Mouse (Mus musculus) hindbrain, embryonic 13.5 days (tissue): ENCODE data around the gene Evl. TPM values are rescaled to one million over a fixed set of nuclear protein-coding genes. Genes with fewer than 3 reads are reported as not detected.

ENCODE experiments used
- ATAC-seq: fragments of 200-750 bp; cut with Nextera tagmentation; 2 replicates; pipeline ENCODE4 v1.8.0; 2017; ENCODE audit warnings: moderate TSS enrichment; ENCODE audit not compliant: low FRiP score
- H3K27ac ChIP-seq: fragments of 300-500 bp; sonication (generic); 2 replicates; pipeline ENCODE4 v1.5.1; 2015; ENCODE audit warnings: inconsistent platforms, mild to moderate bottlenecking, moderate library complexity
- H3K27me3 ChIP-seq: fragments of 300-500 bp; sonication (generic); 2 replicates; pipeline ENCODE4 v1.6.1; 2015; ENCODE audit warnings: mild to moderate bottlenecking, inconsistent platforms
- H3K36me3 ChIP-seq: fragments of 300-500 bp; sonication (generic); 2 replicates; pipeline ENCODE4 v1.6.1; 2015; ENCODE audit warnings: mild to moderate bottlenecking, inconsistent platforms
- H3K4me1 ChIP-seq: fragments of 300-500 bp; sonication (generic); replicated peaks from 2 replicates; pipeline ENCODE4 v1.6.1; 2015; ENCODE audit warnings: inconsistent platforms
- H3K4me2 ChIP-seq: fragments of 300-500 bp; sonication (generic); 2 replicates; pipeline ENCODE4 v1.6.1; 2015; ENCODE audit warnings: inconsistent platforms, mild to moderate bottlenecking, moderate library complexity
- H3K4me3 ChIP-seq: fragments of 300-500 bp; sonication (generic); 2 replicates; pipeline ENCODE4 v1.5.1; 2015; ENCODE audit warnings: mild to moderate bottlenecking, inconsistent platforms
- H3K9ac ChIP-seq: fragments of 300-500 bp; sonication (generic); 2 replicates; pipeline ENCODE4 v1.6.1; 2015; ENCODE audit warnings: mild to moderate bottlenecking, inconsistent platforms
- H3K9me3 ChIP-seq: fragments of 300-500 bp; sonication (generic); 2 replicates; pipeline ENCODE4 v1.6.1; 2016; ENCODE audit warnings: inconsistent platforms
- WGBS: fragments of 180-500 bp; shearing (Covaris S2); methylation state at CpG from one replicate; pipeline ENCODE4 v1.1.7; 2015; 5-methylcytosine and 5-hydroxymethylcytosine counted together
- polyA plus RNA-seq: library from polyadenylated mRNA; unstranded; fragments of >200 nt; fragmentation: Nextera tagmentation; extraction: Ambion mirVana; gene quantifications from 2 replicates; pipeline ENCODE4 v1.2.1, GENCODE M21; 2015

Gene Evl
- polyA plus RNA-seq, 1 experiment from 2014 or later = 206 TPM

GRCm38 (mm10) chr12:108657350-108657749 is 102.8 kb downstream of the Evl start:
- H3K4me1 ChIP-seq = no peaks in the 10 kb centered on the region; the same call in 1 of the 2 replicates
- no peak for ATAC-seq

GRCm38 (mm10) chr12:108668606-108669235 is 114.2 kb downstream of the Evl start:
- H3K4me2 ChIP-seq = no peak overlapping the region
- WGBS = 79% methylated on average over 8 of the region's 8 CpGs
- ATAC-seq = no peak

More at GRCm38 (mm10) chr12:108657350-108657749, 102.8 kb downstream of the Evl start:
- no peak overlapping the region for H3K4me3 ChIP-seq
- no peak overlapping the region for H3K27ac ChIP-seq
- no peaks in the 10 kb centered on the region for H3K9me3 ChIP-seq
- H3K9ac ChIP-seq = no peak overlapping the region
- 90% methylated on average over 1 of the region's 1 CpGs for WGBS
- H3K27me3 ChIP-seq = no peaks in the 10 kb centered on the region
- H3K36me3 ChIP-seq = peaks cover 67% of the 10 kb centered on the region
- no peak overlapping the region for H3K4me2 ChIP-seq

GRCm38 (mm10) chr12:108671541-108671940 is 117.0 kb downstream of the Evl start:
- Histone ChIP-seq H3K4me2 (no peak overlapping the region), H3K4me3 (no peak overlapping the region), H3K4me1 (peaks cover 21% of the 10 kb centered on the region), H3K9me3 (no peaks in the 10 kb centered on the region), H3K36me3 (peaks cover 70% of the 10 kb centered on the region), H3K27ac (no peak overlapping the region), H3K27me3 (no peaks in the 10 kb centered on the region), H3K9ac (no peak overlapping the region)
- 92% methylated on average over 2 of the region's 2 CpGs for WGBS
- ATAC-seq = no peak

More at GRCm38 (mm10) chr12:108668606-108669235, 114.2 kb downstream of the Evl start:
- Histone ChIP-seq H3K27me3 (no peaks in the 10 kb centered on the region), H3K9me3 (no peaks in the 10 kb centered on the region), H3K4me1 (peaks cover 25% of the 10 kb centered on the region), H3K27ac (peak overlapping the region; percentile 68), H3K4me3 (no peak overlapping the region), H3K36me3 (peaks cover 56% of the 10 kb centered on the region), H3K9ac (no peak overlapping the region)

DNA sequence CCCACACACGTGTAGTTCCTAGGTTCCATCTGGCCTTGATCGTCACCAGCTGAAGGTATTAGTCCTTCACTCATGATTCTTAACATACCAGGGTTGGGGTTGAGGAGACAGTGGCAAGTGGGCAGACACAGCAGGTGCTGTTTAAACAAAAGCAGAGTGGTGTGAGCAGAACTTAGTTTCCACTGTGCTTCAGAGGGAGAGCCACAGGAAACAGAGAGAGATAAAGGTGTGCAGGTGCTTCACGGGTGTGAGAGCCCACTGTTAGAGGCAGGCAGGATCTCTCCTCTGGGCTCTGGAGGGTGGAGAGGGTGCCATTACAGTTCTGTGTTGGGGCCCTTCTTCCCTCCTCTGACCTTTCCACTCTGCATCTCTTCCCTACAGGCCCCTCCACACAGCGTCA is 118.4 kb downstream of the Evl start:
- H3K9ac ChIP-seq = no peak overlapping the region
- ATAC-seq = no peak
- peaks cover 76% of the 10 kb centered on the region for H3K36me3 ChIP-seq
- no peak overlapping the region for H3K27ac ChIP-seq
- 86% methylated on average over 4 of the region's 4 CpGs for WGBS
- H3K4me1 ChIP-seq = peaks cover 10% of the 10 kb centered on the region
- H3K4me2 ChIP-seq = no peak overlapping the region
- H3K4me3 ChIP-seq = no peak overlapping the region
- no peaks in the 10 kb centered on the region for H3K9me3 ChIP-seq
- no peaks in the 10 kb centered on the region for H3K27me3 ChIP-seq

DNA sequence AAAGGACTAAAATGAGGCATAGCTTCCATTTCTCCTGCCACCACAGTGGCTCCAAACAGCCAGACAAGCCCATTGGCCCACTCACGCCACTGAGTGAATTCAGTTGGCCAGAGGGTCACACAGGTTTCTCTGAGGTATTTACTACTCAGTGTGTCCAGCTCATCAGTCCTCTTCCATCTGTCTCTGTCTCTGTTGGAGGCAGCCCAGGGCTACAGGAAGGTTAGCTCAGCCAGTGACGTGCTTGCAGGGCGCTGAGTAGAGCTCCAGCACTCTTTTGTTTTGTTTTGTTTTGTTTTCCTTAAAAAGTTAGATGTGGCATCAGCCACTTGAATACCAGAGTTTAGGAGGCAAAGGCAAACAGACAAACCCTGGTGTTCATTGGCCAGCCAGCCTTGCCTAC is 119.0 kb downstream of the Evl start:
- Histone ChIP-seq H3K4me1 (0 out of 2 replicates have a peak, but pooled peaks cover 4% of the 10 kb centered on the region), H3K4me2 (no peak overlapping the region), H3K27me3 (no peaks in the 10 kb centered on the region), H3K36me3 (peaks cover 79% of the 10 kb centered on the region), H3K9me3 (no peaks in the 10 kb centered on the region), H3K27ac (no peak overlapping the region), H3K9ac (no peak overlapping the region), H3K4me3 (no peak overlapping the region)
- no peak for ATAC-seq
- WGBS = 67% methylated on average over 3 of the region's 3 CpGs

DNA sequence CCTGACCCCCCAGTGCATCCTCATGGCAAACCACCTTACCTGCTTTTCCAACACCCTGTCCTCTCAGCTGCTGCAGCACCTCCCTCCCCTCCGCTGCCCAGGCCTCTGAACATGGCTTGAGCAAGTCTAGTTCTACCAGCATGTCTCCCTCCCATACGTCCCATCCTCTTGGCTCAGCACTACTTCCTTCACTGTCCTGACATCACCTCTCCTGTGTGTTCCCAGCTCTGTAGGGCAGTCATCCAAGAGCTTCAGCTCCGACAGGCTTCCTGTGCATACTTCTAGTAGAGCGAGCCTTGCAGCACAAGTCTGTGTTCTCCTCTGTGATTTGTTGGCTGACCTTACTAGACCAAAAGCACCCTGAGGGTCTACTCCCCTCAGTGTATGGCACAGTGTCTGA is 120.0 kb downstream of the Evl start:
- Histone ChIP-seq H3K9me3 (no peaks in the 10 kb centered on the region), H3K4me3 (no peak overlapping the region), H3K27me3 (no peaks in the 10 kb centered on the region), H3K4me1 (no peaks in the 10 kb centered on the region), H3K9ac (no peak overlapping the region), H3K36me3 (peaks cover 86% of the 10 kb centered on the region), H3K4me2 (no peak overlapping the region), H3K27ac (no peak overlapping the region)
- ATAC-seq = no peak
- 90% methylated on average over 4 of the region's 4 CpGs for WGBS

DNA sequence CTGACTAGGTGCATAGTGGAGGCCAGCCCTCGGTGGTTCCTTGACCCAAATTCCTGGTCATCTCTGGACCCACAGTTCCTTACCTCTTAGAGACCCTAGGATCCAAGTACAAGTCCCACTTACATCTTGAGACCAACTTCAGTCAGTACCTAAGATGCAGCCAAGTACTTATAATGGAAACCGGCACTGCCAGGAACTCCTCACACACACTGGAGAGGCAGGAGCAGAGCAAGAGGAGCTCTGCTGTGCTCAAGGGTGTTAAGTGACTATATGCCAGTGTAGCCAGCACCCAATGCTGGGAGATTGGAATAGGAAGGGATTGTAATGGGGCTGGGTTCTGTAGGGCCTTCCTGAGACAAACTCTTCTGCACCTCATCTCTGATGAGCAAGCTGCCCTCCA is 120.4 kb downstream of the Evl start:
- no peak for ATAC-seq
- no peaks in the 10 kb centered on the region for H3K4me1 ChIP-seq
- H3K9ac ChIP-seq = no peak overlapping the region
- no peak overlapping the region for H3K4me3 ChIP-seq
- peaks cover 86% of the 10 kb centered on the region for H3K36me3 ChIP-seq
- H3K27ac ChIP-seq = no peak overlapping the region
- no peak overlapping the region for H3K4me2 ChIP-seq
- no peaks in the 10 kb centered on the region for H3K9me3 ChIP-seq
- WGBS = 97% methylated on average over 2 of the region's 2 CpGs
- no peaks in the 10 kb centered on the region for H3K27me3 ChIP-seq

DNA sequence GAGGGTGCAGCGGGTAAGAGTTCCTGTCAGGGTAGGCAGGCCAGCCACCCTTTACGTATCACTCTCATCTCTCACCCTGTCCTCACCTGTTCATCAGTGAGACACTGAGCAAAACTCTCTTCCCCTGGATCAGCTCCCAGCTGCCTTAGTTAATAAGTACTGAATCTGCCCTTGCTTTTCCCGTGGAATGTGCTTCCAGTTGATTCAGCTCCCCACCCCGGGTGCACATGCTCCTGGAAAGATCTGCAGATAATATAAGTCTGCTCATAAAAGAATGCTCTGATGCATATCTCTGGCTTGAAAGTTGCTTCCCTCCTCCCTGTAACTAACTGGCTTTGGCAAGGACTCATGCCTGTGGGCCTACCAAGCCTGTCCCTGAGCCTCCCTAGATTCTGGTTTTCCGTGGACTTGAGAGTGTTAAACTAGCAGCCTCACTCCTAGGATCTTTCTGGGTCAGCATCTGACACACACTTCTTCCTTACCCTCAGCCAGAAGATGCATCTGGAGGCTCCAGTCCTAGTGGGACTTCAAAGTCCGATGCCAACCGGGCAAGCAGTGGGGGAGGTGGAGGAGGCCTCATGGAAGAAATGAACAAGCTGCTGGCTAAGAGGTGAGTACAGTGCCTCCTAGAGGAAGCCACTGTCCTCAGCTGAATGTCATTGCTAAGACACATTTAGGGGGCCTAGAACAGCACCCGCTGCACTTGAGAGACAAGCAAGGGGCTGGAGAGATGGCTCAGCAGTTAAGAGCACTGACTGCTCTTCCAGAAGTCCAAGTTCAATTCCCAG is 121.3 kb downstream of the Evl start:
- no peak overlapping the region for H3K4me2 ChIP-seq
- no peak overlapping the region for H3K4me3 ChIP-seq
- no peak for ATAC-seq

DNA sequence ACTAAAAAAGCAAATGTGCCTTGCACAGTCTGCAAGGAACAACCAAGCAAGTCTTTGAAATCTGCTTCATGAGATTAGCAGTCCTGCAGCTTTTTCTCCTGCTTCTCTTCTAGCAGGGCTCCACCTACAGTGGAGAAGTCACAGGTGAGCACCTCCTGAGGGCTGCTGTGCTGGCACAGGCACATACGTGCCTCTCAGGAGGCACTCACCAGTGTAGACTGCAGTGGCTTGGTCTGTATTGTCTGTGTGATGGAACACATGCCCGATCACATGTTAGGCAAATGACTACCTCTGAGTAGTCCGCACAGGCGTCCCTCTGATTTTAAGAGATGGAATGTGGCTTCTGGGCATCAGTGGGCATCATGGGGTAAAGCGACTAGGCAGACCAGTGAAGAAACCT is 122.6 kb downstream of the Evl start:
- H3K27ac ChIP-seq = no peak overlapping the region
- no peak overlapping the region for H3K4me3 ChIP-seq
- H3K9ac ChIP-seq = no peak overlapping the region
- H3K4me1 ChIP-seq = no peaks in the 10 kb centered on the region
- peaks cover 90% of the 10 kb centered on the region for H3K36me3 ChIP-seq
- no peak for ATAC-seq
- H3K27me3 ChIP-seq = no peaks in the 10 kb centered on the region
- no peaks in the 10 kb centered on the region for H3K9me3 ChIP-seq
- WGBS = 92% methylated on average over 5 of the region's 5 CpGs
- H3K4me2 ChIP-seq = no peak overlapping the region

More for the DNA sequence above, 121.3 kb downstream of the Evl start:
- Histone ChIP-seq H3K9ac (no peak overlapping the region), H3K9me3 (no peaks in the 10 kb centered on the region), H3K4me1 (no peaks in the 10 kb centered on the region), H3K27me3 (no peaks in the 10 kb centered on the region), H3K27ac (no peak overlapping the region), H3K36me3 (peaks cover 86% of the 10 kb centered on the region)
- WGBS = 80% methylated on average over 8 of the region's 8 CpGs

DNA sequence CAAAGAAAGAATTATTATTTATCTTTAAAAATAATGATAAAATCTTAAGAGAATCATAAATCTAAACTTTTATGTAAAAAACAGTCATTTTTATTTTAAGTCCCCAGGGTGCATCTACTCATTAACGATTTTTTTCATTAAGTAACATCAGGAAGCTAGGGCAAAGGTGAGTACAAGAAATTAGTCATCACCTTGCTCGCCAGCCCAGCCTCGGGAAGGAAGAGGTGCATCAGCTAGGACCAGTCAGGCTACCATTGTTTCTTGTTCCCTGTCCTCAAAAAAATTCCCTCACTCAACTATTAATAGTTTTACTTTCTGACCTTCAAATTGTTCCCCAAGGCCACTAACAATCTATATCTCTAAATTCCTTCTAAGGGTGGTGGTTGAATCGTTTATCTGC is 123.8 kb downstream of the Evl start:
- Histone ChIP-seq H3K9ac (no peak overlapping the region), H3K4me2 (no peak overlapping the region), H3K27ac (no peak overlapping the region), H3K36me3 (peaks cover 92% of the 10 kb centered on the region), H3K4me3 (no peak overlapping the region), H3K9me3 (no peaks in the 10 kb centered on the region), H3K4me1 (no peaks in the 10 kb centered on the region), H3K27me3 (no peaks in the 10 kb centered on the region)
- 95% methylated on average over 4 of the region's 4 CpGs for WGBS
- ATAC-seq = no peak

GRCm38 (mm10) chr12:108680861-108681260 is 126.3 kb downstream of the Evl start:
- 95% methylated on average over 8 of the region's 8 CpGs for WGBS
- Histone ChIP-seq H3K9me3 (no peaks in the 10 kb centered on the region), H3K36me3 (peaks cover 93% of the 10 kb centered on the region), H3K4me3 (no peak overlapping the region), H3K27me3 (no peaks in the 10 kb centered on the region), H3K9ac (no peak overlapping the region), H3K4me2 (no peak overlapping the region), H3K4me1 (no peaks in the 10 kb centered on the region), H3K27ac (no peak overlapping the region)
- ATAC-seq = no peak

GRCm38 (mm10) chr12:108682240-108683023 is 127.9 kb downstream of the Evl start:
- ATAC-seq = no peak
- Histone ChIP-seq H3K36me3 (peaks cover 91% of the 10 kb centered on the region), H3K4me2 (no peak overlapping the region), H3K9me3 (no peaks in the 10 kb centered on the region), H3K9ac (no peak overlapping the region), H3K27me3 (no peaks in the 10 kb centered on the region), H3K4me1 (no peaks in the 10 kb centered on the region), H3K27ac (no peak overlapping the region), H3K4me3 (no peak overlapping the region)
- whole genome bisulfite sequencing = 90% methylated on average over 13 of the region's 13 CpGs
